10 mouse cellular contexts compared by ENCODE assay signal in the genomic region with DNA sequence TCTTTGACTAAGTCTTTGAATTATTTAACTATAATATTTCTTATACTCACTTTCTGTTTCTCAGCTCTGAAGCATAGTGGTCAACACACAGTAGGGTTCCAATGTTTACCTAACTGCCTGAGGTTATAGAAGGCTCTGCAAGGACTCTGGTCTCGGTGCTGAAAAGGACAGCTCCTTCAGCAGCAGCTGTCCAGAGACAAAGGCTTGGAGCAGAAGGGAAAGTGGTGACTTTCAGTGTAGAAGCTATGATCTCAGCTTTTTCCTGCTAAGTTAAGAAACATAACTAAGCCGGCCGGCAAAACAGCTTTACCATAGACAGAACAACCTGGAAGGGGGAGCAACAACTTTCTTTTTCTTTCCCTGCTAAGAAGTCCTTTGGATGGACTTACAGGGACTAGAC. TPM values are rescaled to one million over a fixed set of nuclear protein-coding genes. Genes with fewer than 3 reads are reported as not detected.
DNase-seq lines count a peak whose midpoint lies in the region; ATAC-seq lines count a peak whose summit lies in the region.
"Had no signal": no experiment of that assay in that cellular context is flagged by ENCODE, and none has a peak within 500 bp of the region (broad histone marks: within the 10 kb centered on the region; RNA-seq: fewer than 3 reads in every experiment).

No protein-coding gene starts in this region.

- no peak for ATAC-seq in erythroid progenitor cell, adult 5-6 weeks (replicated peaks; ENCODE audit: low FRiP score, poor library complexity, severe bottlenecking)
- ATAC-seq: forebrain, embryonic 13.5 days had no signal

- peak; percentile 45 for DNase-seq in heart, postnatal 4 days
- DNase-seq in heart, adult 9 months (ENCODE audit: low spot score in 2 of 2): no peak
- peak; percentile 53 for DNase-seq in testis, postnatal 10 days (ENCODE audit: low spot score)
- no peak for DNase-seq in testis, postnatal 14 days (ENCODE audit: low spot score)
- peak; percentile 22 for DNase-seq in embryo, embryonic 9.5 days (ENCODE audit: extremely low spot score)
- DNase-seq in yolk sac, embryonic 10.5 days (ENCODE audit: low spot score): peak; percentile 18
- DNase-seq in frontal cortex, postnatal 25 days (ENCODE audit: low spot score in 2 of 2): no peak
- DNase-seq: cerebellum, adult 11 months had no signal

RNA-seq across cellular contexts. Expression of a gene that starts 4.8 kb away (rescaled TPM):
- under 1 TPM; 0.31 to 0.72 TPM for total RNA-seq in heart, postnatal 4 days (2021)
- 0.72 TPM in 1 of 2 replicates, not detected in the other for total RNA-seq in erythroid progenitor cell, adult 5-6 weeks (2015; ENCODE audit: low replicate concordance)
- 0.13 and 0.83 TPM in 2 replicates for total RNA-seq in erythroid progenitor cell, adult 5-6 weeks (2017; ENCODE audit: low replicate concordance)

Comparison
In these comparisons a context has a peak if more than half of its experiments do, and no peak if none do; other contexts are left out.
1. DNase-seq: peak in heart, postnatal 4 days (single experiment), testis, postnatal 10 days (single experiment), embryo, embryonic 9.5 days (single experiment) and yolk sac, embryonic 10.5 days (single experiment); none in heart, adult 9 months (0 of 2), testis, postnatal 14 days (single experiment) and frontal cortex, postnatal 25 days (0 of 2).